Mouse (Mus musculus): ENCODE results near the gene Milr1.

GRCm38 (mm10) chr11:106750121-106750751, 790 bp upstream of the Milr1 start, which contains the start of gene Pecam1:
- no peak for TF ChIP-seq CTCF (conservative IDR thresholded peaks at IDR 0.05; ENCODE audit: low read length)
- no peak for TF ChIP-seq POU5F1 (IDR thresholded peaks at IDR 0.05; ENCODE audit: borderline replicate concordance, low read length)
- TF ChIP-seq NANOG (IDR thresholded peaks at IDR 0.05; ENCODE audit: borderline replicate concordance, low read length): no peak
